Mouse (Mus musculus): ENCODE measurements at regions not wholly inside any gene's neighbourhood (a gene's known extent, or its start where the extent isn't known, plus 50 kb on each side); places are given as distances from the start of the nearest gene placed in this dataset.
A peak's percentile ranks its signal among the peaks of the same experiment; 100 is the strongest.
"Not testable (repeated sequence)": the region's sequence is repeated elsewhere in the genome, so short reads cannot be mapped to it uniquely, and the experiment has no call there.

DNA sequence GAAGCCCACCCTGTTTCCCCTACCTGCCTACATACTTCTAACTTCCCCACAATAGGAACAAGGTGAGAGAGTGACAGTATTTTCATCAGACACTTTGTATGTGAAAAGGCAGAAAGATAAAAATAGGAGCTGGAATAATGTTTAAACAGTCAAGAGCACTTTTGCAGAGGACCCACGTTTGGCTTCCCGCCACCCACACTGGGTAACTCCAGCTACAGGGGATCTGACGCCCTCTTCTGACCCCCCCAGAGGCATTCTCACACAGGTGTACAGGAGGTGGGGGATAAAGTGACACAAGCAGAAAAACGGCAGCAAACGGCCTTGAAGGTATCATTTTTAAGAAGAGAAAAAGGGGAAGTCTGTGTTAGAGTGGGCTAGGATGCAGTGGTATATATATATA, 123.5 kb upstream of the Shb start:
- ATAC-seq (replicated peaks; ENCODE audit: insufficient number of reproducible peaks, low FRiP score, low TSS enrichment, poor library complexity, severe bottlenecking) = no peak

DNA sequence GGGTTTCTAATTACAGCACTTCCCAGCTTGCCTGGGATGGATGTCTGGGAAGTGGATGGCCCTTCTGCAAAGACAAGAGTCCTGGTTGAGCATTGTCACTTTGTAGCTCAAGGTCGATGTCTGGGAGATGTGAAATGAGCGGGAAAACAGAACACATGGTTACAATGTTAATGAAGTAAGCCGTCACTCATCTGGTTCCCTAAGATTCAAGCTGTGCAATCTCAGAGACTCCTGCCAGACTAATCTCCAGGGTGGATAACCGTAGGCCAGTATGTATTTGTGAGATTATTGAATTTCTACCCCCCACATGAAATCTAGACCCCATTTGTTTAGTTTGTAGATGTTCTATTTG, 122.5 kb upstream of the Shb start:
- no peak for ATAC-seq (replicated peaks; ENCODE audit: insufficient number of reproducible peaks, low FRiP score, low TSS enrichment, poor library complexity, severe bottlenecking)

GRCm38 (mm10) chr4:45654019-45654803, 121.9 kb upstream of the Shb start:
- no peak for ATAC-seq (replicated peaks; ENCODE audit: insufficient number of reproducible peaks, low FRiP score, low TSS enrichment, poor library complexity, severe bottlenecking)

GRCm38 (mm10) chr4:45648884-45649577, 116.8 kb upstream of the Shb start:
- no peak for ATAC-seq (replicated peaks; ENCODE audit: insufficient number of reproducible peaks, low FRiP score, low TSS enrichment, poor library complexity, severe bottlenecking)

DNA sequence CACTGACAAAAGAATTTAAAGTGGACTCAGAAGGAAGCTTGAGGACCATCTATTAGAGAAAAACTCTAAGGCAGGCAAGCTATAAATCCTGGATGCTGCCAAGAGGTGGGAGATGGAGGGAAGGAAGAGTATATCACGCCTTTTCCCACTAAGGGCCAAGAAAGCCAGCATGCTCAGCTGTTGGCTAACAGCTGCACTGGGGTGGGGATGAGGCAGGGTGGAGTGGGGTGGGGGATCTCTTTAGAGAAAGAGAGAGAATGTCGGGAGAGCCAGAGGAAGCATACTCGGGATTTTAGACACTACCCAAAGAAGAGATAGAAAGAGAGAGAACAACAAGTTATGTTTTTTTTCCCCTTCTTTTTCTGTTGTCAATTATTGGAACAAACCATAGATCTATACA, 115.2 kb upstream of the Shb start:
- no peak for ATAC-seq (replicated peaks; ENCODE audit: insufficient number of reproducible peaks, low FRiP score, low TSS enrichment, poor library complexity, severe bottlenecking)

- no peak for ATAC-seq (replicated peaks; ENCODE audit: insufficient number of reproducible peaks, low FRiP score, low TSS enrichment, poor library complexity, severe bottlenecking)
Measured at GRCm38 (mm10) chr4:45642604-45643003, 110.3 kb upstream of the Shb start.

- ATAC-seq (replicated peaks; ENCODE audit: insufficient number of reproducible peaks, low FRiP score, low TSS enrichment, poor library complexity, severe bottlenecking) = no peak
Measured at GRCm38 (mm10) chr4:45641272-45641671, 109.0 kb upstream of the Shb start.

GRCm38 (mm10) chr4:45640713-45641112, 108.4 kb upstream of the Shb start:
- ATAC-seq (replicated peaks; ENCODE audit: insufficient number of reproducible peaks, low FRiP score, low TSS enrichment, poor library complexity, severe bottlenecking) = no peak

GRCm38 (mm10) chr4:45639397-45640034, 107.2 kb upstream of the Shb start:
- no peak for ATAC-seq (replicated peaks; ENCODE audit: insufficient number of reproducible peaks, low FRiP score, low TSS enrichment, poor library complexity, severe bottlenecking)

- no peak for ATAC-seq (replicated peaks; ENCODE audit: insufficient number of reproducible peaks, low FRiP score, low TSS enrichment, poor library complexity, severe bottlenecking)
Measured at GRCm38 (mm10) chr4:45638411-45638810, 106.1 kb upstream of the Shb start.

DNA sequence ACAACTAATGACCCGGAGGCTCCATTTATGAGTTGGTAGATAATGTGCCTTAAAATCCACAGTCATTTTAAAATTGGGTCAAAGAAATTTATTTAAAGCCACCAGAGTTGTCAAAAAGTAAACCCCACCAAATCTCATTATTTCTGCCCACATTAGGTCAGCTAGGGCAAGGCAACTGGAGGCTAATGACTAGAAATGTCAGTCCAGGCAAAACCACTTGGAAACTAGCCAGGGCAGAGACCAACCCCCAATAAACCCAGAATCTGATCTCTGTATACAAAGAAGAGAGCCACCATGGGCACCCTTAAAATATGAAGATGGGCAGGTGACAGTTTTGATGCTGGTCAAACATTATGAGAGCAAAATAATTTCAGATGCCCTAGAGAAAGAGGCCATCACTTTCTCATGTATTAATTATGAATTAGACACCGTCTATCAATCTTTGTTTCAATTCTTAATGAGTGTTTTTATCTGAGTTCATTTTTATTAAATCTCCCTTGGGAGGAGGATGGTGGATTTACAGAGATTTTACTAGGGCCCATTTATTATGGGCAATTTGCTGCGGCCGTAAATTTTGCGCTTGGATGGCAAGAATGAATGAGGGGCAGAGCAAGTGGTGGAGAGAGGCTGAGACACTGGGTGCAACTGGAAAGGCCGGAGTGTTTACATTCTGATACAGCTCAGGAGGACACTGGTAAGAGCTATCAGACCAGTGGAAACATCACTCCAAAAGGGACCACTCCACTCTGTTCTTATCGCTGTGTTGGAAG, 99.2 kb upstream of the Shb start:
- ATAC-seq (replicated peaks; ENCODE audit: insufficient number of reproducible peaks, low FRiP score, low TSS enrichment, poor library complexity, severe bottlenecking) = no peak

GRCm38 (mm10) chr4:45625633-45626032, 93.4 kb upstream of the Shb start:
- ATAC-seq (replicated peaks; ENCODE audit: insufficient number of reproducible peaks, low FRiP score, low TSS enrichment, poor library complexity, severe bottlenecking) = no peak

GRCm38 (mm10) chr4:45622017-45622416, 89.7 kb upstream of the Shb start:
- no peak for ATAC-seq (replicated peaks; ENCODE audit: insufficient number of reproducible peaks, low FRiP score, low TSS enrichment, poor library complexity, severe bottlenecking)

DNA sequence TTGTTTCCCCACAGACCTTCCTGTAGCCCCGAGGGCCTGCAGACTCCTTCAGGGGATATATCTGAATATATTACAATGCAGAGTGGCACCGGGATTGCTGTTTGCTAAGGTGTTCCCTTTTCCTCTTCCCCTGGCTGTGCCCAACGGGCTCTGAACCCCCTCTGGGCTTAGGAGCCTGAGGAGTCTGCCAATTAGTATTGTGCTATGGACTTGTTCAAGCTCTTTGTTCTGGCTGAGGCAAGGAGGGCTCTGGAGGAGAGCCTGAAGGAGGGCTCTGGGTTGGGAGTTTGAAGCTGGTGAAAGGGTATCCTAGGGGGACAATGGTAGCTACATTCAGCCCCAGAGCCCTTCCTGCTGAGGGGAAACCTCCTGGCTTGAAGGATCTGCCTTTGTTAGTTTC, 84.9 kb upstream of the Shb start:
- ATAC-seq (replicated peaks; ENCODE audit: insufficient number of reproducible peaks, low FRiP score, low TSS enrichment, poor library complexity, severe bottlenecking) = no peak

DNA sequence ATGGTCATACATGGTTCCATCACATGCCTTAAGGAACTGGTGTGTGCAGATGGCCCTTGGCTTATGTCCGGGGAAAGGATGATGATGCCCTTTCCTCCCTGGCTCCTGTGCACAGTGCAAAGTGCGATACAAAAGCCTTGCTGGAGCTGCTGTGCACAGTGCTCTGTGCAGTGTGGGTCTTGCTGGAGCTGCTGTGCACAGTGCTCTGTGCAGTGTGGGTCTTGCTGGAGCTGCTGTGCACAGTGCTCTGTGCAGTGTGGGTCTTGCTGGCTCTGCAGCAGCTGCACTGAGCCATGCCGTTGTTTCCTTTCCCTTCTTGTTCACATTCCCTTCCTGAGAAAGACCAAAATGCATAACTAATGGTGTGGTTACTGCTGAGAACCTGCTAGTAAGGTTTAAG, 81.2 kb upstream of the Shb start:
- ATAC-seq (replicated peaks; ENCODE audit: insufficient number of reproducible peaks, low FRiP score, low TSS enrichment, poor library complexity, severe bottlenecking) = not testable (repeated sequence)

- ATAC-seq (replicated peaks; ENCODE audit: insufficient number of reproducible peaks, low FRiP score, low TSS enrichment, poor library complexity, severe bottlenecking) = 0 out of 2 replicates have a peak, but pooled peaks have one; percentile 31
Measured at GRCm38 (mm10) chr4:45612132-45612531, 79.9 kb upstream of the Shb start.

- ATAC-seq (replicated peaks; ENCODE audit: insufficient number of reproducible peaks, low FRiP score, low TSS enrichment, poor library complexity, severe bottlenecking) = no peak
Measured at GRCm38 (mm10) chr4:45610937-45611336, 78.7 kb upstream of the Shb start.

GRCm38 (mm10) chr4:45606578-45606977, 74.3 kb upstream of the Shb start:
- no peak for ATAC-seq (replicated peaks; ENCODE audit: insufficient number of reproducible peaks, low FRiP score, low TSS enrichment, poor library complexity, severe bottlenecking)

DNA sequence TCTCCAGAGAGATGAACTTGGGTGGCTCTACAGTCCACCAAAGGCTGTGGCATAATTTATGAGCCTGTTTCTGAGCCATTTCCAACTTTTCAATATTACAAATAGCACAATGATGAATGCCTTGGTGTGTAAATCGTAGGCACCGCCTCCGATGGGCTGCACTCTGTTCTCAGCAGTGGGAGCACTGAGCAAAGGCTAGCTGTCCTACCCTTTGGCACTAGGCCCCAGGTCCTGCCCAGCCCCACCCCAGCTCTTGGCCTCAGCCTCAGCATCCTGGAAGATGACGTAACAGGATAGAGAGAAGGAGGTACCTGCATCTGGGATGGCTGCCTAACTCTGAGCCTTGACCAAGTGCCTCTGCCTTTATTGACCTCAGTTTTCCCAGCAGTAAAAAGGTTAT, 73.4 kb upstream of the Shb start:
- ATAC-seq (replicated peaks; ENCODE audit: insufficient number of reproducible peaks, low FRiP score, low TSS enrichment, poor library complexity, severe bottlenecking) = no peak

Measured in monocyte, adult 5-6 weeks (primary cell).